12 mouse cellular contexts compared by ENCODE assay signal in the genomic region with DNA sequence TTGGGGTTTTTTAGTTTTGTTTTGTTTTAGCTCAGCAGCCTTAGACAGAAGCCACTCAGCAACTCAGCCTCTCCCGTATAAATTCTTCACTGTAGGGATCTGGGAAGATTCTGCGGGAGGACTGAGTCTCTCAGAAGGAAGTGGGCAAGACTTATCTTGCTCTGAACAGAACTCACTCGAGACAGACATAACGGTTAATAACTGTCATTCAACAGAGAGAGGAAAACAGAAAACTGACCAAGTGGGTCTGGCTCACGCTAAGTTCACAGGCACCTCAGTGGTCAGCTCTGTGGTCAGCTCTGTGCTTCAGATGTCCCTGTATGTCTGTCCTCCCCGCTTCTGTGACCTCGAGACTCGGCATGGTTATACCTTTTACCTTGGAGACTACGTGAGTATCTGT. TPM values are rescaled to one million over a fixed set of nuclear protein-coding genes. Genes with fewer than 3 reads are reported as not detected.
DNase-seq lines count a peak whose midpoint lies in the region; ATAC-seq and TF ChIP-seq lines count a peak whose summit lies in the region.
"Had no signal": no experiment of that assay in that cellular context is flagged by ENCODE, and none has a peak within 500 bp of the region (broad histone marks: within the 10 kb centered on the region; RNA-seq: fewer than 3 reads in every experiment).

No protein-coding gene starts in this region.

- H3K36me3 ChIP-seq in erythroblast, embryonic 14.5 days (ENCODE audit: control insufficient read depth) = no peaks in the 10 kb centered on the region; the same call in 1 of the 2 replicates
- no peaks in the 10 kb centered on the region for H3K36me3 ChIP-seq in hindbrain, embryonic 10.5 days
- H3K36me3 ChIP-seq in hindbrain, embryonic 12.5 days = no peaks in the 10 kb centered on the region
- H3K36me3 ChIP-seq in stomach, embryonic 14.5 days (ENCODE audit: control insufficient read depth, insufficient read depth, low read length) = no peaks in the 10 kb centered on the region
- H3K36me3 ChIP-seq in stomach, postnatal 0 days (ENCODE audit: control insufficient read depth, insufficient read depth, low read length) = no peaks in the 10 kb centered on the region
- H3K36me3 ChIP-seq: neural tube, embryonic 15.5 days had no signal

- no peak for DNase-seq in hindbrain, embryonic 10.5 days (ENCODE audit: low spot score)
- no peak for DNase-seq in stomach, postnatal 0 days (ENCODE audit: low spot score)
- no peak for DNase-seq in thymus, adult 18-20 months
- no peak for DNase-seq in left cerebral cortex, postnatal 4 days
- DNase-seq: cerebellum, adult 9-10 months; gastrocnemius, postnatal 10 days had no signal

- H3K27ac ChIP-seq in hindbrain, embryonic 10.5 days = peak overlapping the region; percentile 25; the same call in 1 of the 2 replicates
- H3K27ac ChIP-seq in hindbrain, embryonic 12.5 days = no peak overlapping the region
- H3K27ac ChIP-seq in stomach, embryonic 14.5 days (ENCODE audit: low read length) = 0 out of 2 replicates have a peak overlapping the region, but pooled peaks have one; percentile 29
- H3K27ac ChIP-seq in stomach, postnatal 0 days (replicated peaks) = no peak overlapping the region

- no peak overlapping the region for H3K9ac ChIP-seq in hindbrain, embryonic 12.5 days
- H3K9ac ChIP-seq in stomach, embryonic 14.5 days (replicated peaks; ENCODE audit: low read depth, low read length) = no peak overlapping the region
- no peak overlapping the region for H3K9ac ChIP-seq in stomach, postnatal 0 days (ENCODE audit: low read length)

- ATAC-seq in erythroblast, adult 5-6 weeks (replicated peaks; ENCODE audit: low FRiP score, poor library complexity, severe bottlenecking) = no peak
- no peak for ATAC-seq in hindbrain, embryonic 12.5 days (ENCODE audit: low FRiP score)
- no peak for ATAC-seq in stomach, embryonic 14.5 days (ENCODE audit: insufficient number of reproducible peaks, insufficient read depth, low FRiP score, low read depth)
- no peak for ATAC-seq in stomach, postnatal 0 days (ENCODE audit: low FRiP score, low TSS enrichment)

- peak overlapping the region; percentile 49 for H3K4me3 ChIP-seq in erythroblast, embryonic 14.5 days (replicated peaks)
- no peak overlapping the region for H3K4me3 ChIP-seq in hindbrain, embryonic 10.5 days
- H3K4me3 ChIP-seq in hindbrain, embryonic 12.5 days = no peak overlapping the region
- H3K4me3 ChIP-seq in stomach, embryonic 14.5 days (ENCODE audit: low read depth, low read length) = no peak overlapping the region
- no peak overlapping the region for H3K4me3 ChIP-seq in stomach, postnatal 0 days (ENCODE audit: low read depth, low read length)
- H3K4me3 ChIP-seq: neural tube, embryonic 15.5 days had no signal

- H3K4me2 ChIP-seq in hindbrain, embryonic 12.5 days (replicated peaks) = no peak overlapping the region
- H3K4me2 ChIP-seq in stomach, embryonic 14.5 days (replicated peaks; ENCODE audit: low read depth, low read length) = no peak overlapping the region
- no peak overlapping the region for H3K4me2 ChIP-seq in stomach, postnatal 0 days (replicated peaks; ENCODE audit: low read depth)
- H3K4me2 ChIP-seq: neural tube, embryonic 15.5 days had no signal

- H3K9me3 ChIP-seq in erythroblast, embryonic 14.5 days (ENCODE audit: control insufficient read depth, low read length) = no peaks in the 10 kb centered on the region
- no peaks in the 10 kb centered on the region for H3K9me3 ChIP-seq in hindbrain, embryonic 10.5 days
- no peaks in the 10 kb centered on the region for H3K9me3 ChIP-seq in hindbrain, embryonic 12.5 days (replicated peaks)
- H3K9me3 ChIP-seq in stomach, embryonic 14.5 days (ENCODE audit: control insufficient read depth, low read depth, low read length) = no peaks in the 10 kb centered on the region
- H3K9me3 ChIP-seq in stomach, postnatal 0 days (ENCODE audit: control insufficient read depth, low read length) = no peaks in the 10 kb centered on the region
- H3K9me3 ChIP-seq: neural tube, embryonic 15.5 days had no signal

- no peak for TF ChIP-seq CTCF in stomach, postnatal 0 days (IDR thresholded peaks at IDR 0.05; ENCODE audit: low read depth)

- peaks cover 53% of the 10 kb centered on the region for H3K4me1 ChIP-seq in erythroblast, embryonic 14.5 days (ENCODE audit: control insufficient read depth)
- H3K4me1 ChIP-seq in hindbrain, embryonic 10.5 days (replicated peaks) = peaks cover 80% of the 10 kb centered on the region
- H3K4me1 ChIP-seq in hindbrain, embryonic 12.5 days = peaks cover 44% of the 10 kb centered on the region
- peaks cover 33% of the 10 kb centered on the region for H3K4me1 ChIP-seq in stomach, embryonic 14.5 days (ENCODE audit: control insufficient read depth, insufficient read depth, low read length)
- peaks cover 15% of the 10 kb centered on the region for H3K4me1 ChIP-seq in stomach, postnatal 0 days (replicated peaks; ENCODE audit: control insufficient read depth, insufficient read depth)

- 83% methylated on average over 9 of the region's 9 CpGs for WGBS in hindbrain, embryonic 10.5 days
- WGBS in hindbrain, embryonic 12.5 days = 83% methylated on average over 9 of the region's 9 CpGs
- 68% methylated on average over 9 of the region's 9 CpGs for WGBS in stomach, embryonic 14.5 days
- WGBS in stomach, postnatal 0 days = 66% methylated on average over 9 of the region's 9 CpGs

- no peaks in the 10 kb centered on the region for H3K27me3 ChIP-seq in erythroblast, embryonic 14.5 days (ENCODE audit: control insufficient read depth)
- 0 out of 2 replicates have a peak, but pooled peaks cover 4% of the 10 kb centered on the region for H3K27me3 ChIP-seq in hindbrain, embryonic 10.5 days (ENCODE audit: insufficient read depth, poor library complexity, severe bottlenecking)
- H3K27me3 ChIP-seq in hindbrain, embryonic 12.5 days = 0 out of 2 replicates have a peak, but pooled peaks cover 3% of the 10 kb centered on the region
- H3K27me3 ChIP-seq in stomach, embryonic 14.5 days (ENCODE audit: control insufficient read depth, insufficient read depth, low read length) = no peaks in the 10 kb centered on the region
- no peaks in the 10 kb centered on the region for H3K27me3 ChIP-seq in stomach, postnatal 0 days (ENCODE audit: control insufficient read depth, insufficient read depth, low read length)
- H3K27me3 ChIP-seq: neural tube, embryonic 15.5 days had no signal

- TF ChIP-seq EP300 in stomach, postnatal 0 days (optimal IDR thresholded peaks at IDR 0.05) = no peak

- intact Hi-C loops in left cerebral cortex, postnatal 4 days (cut with DNase I) = no loop called here

RNA-seq across cellular contexts. Expression of gene Crybb3, which starts 37.9 kb away (rescaled TPM):
- not detected in 2 replicates for polyA plus RNA-seq in erythroblast, embryonic 14.5 days (2012)
- not detected in 2 replicates for total RNA-seq in erythroblast, adult 5-6 weeks (2015; ENCODE audit: low replicate concordance)
- total RNA-seq in erythroblast, adult 5-6 weeks (2017; ENCODE audit: low replicate concordance) = not detected in 2 replicates
- polyA plus RNA-seq in hindbrain, embryonic 10.5 days (2016; fragmentation: Nextera tagmentation; extraction: Ambion mirVana) = 0.25 and 0.50 TPM in 2 replicates
- 0.74 and 0.81 TPM in 2 replicates for polyA plus RNA-seq in hindbrain, embryonic 12.5 days (2016; fragmentation: Nextera tagmentation; extraction: Ambion mirVana)
- polyA plus RNA-seq in stomach, embryonic 14.5 days (2014; fragmentation: Nextera tagmentation; extraction: Ambion mirVana) = 1.1 and 2.1 TPM in 2 replicates
- 0.52 and 0.64 TPM in 2 replicates for polyA plus RNA-seq in stomach, postnatal 0 days (2015; fragmentation: Nextera tagmentation; extraction: Ambion mirVana)
- total RNA-seq in left cerebral cortex, postnatal 4 days (2021) = 1 to 10 TPM; 3.9 to 4.2 TPM

RNA-seq across cellular contexts. Expression of gene Crybb2, which starts 49.4 kb away (rescaled TPM):
- polyA plus RNA-seq in erythroblast, embryonic 14.5 days (2012) = not detected in 2 replicates
- total RNA-seq in erythroblast, adult 5-6 weeks (2015; ENCODE audit: low replicate concordance) = not detected in 2 replicates
- not detected in 2 replicates for total RNA-seq in erythroblast, adult 5-6 weeks (2017; ENCODE audit: low replicate concordance)
- not detected in 2 replicates for polyA plus RNA-seq in hindbrain, embryonic 10.5 days (2016; fragmentation: Nextera tagmentation; extraction: Ambion mirVana)
- not detected in 2 replicates for polyA plus RNA-seq in hindbrain, embryonic 12.5 days (2016; fragmentation: Nextera tagmentation; extraction: Ambion mirVana)
- not detected in 2 replicates for polyA plus RNA-seq in stomach, embryonic 14.5 days (2014; fragmentation: Nextera tagmentation; extraction: Ambion mirVana)
- not detected in 2 replicates for polyA plus RNA-seq in stomach, postnatal 0 days (2015; fragmentation: Nextera tagmentation; extraction: Ambion mirVana)
- total RNA-seq in left cerebral cortex, postnatal 4 days (2021) = not detected
- total RNA-seq: gastrocnemius, postnatal 10 days had no signal
- polyA plus RNA-seq: limb, embryonic 11.5 days; neural tube, embryonic 15.5 days had no signal

Comparison
In these comparisons a context has a peak if more than half of its experiments do, and no peak if none do; other contexts are left out.
1. H3K27ac ChIP-seq: peak in hindbrain, embryonic 10.5 days (single experiment) and stomach, embryonic 14.5 days (single experiment); none in hindbrain, embryonic 12.5 days (single experiment) and stomach, postnatal 0 days (single experiment).